Mouse (Mus musculus) layer of hippocampus, adult 9-11 months (tissue): ENCODE measurements around the gene Hrh2.
A peak's percentile ranks its signal among the peaks of the same experiment; 100 is the strongest.

Experiments used
- DNase-seq: peaks from one replicate; pipeline ENCODE4 v3.0.0; 2022

The Hrh2 gene

DNA sequence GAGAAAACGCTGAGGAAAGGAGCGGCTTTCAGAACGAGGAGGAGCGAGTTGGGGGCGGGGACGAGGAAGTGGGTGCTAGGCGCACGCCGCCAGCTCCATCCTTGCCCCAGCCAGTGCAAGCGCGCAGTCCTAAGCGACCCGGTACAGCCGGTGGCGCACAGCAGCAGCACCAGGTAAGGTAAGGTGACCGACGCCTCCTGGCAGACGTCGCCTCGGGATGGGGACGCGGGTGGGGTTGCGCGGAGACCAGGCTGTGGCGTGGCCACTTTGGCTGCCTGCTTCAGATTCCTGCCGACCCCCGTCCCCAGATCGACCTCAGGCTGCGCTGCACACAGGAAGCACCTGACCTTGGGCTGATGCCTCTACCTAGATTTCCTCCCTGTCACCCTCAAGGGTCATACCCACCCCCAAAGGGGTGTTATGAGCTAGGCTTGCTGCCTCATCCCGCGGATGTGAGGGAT, at the start of gene Hrh2:
Gene Hrh2, plus strand, starts transcription at position 109 of the 461 bp plus-strand sequence.
- DNase-seq = no peak

DNA sequence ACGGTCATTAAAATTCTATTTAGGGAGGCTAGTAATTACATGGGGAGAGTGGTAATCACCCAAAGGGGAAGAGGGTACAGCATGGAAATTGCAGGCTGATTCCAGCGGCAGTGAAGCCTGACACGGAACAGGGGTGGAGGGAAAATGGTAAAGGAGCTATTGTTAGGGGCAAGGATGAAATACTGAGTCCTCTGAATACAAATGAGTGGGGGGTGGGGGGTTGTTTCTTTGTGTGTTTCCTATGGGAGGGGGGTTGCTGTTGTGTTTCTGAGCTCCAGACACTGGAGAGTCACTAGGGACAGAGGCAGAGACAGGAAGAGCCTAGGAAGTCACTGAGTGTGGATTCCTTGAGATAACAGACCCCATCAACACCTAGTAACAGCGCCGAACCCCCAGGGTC, 48.1 kb upstream of the Hrh2 start:
- DNase-seq = no peak

DNA sequence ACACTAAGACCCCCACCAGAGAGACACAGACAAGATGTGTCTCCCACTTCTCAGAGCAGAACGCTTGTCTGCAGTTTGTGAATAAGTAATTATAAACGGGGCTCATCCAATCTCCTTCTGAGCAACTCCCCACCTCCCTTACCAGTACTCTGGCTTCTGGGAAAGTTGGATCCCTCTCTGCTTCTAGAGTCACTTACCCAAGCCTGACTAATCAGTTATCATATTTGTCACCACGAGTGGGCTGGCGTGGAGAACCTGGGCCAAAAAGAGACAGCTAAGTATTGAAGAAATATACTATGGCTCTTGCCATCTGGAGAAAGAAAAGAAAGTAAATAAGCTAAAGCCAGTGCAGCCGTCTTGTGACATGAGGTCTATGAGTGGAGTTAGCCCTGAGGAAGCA, 47.3 kb upstream of the Hrh2 start:
- DNase-seq = no peak

DNA sequence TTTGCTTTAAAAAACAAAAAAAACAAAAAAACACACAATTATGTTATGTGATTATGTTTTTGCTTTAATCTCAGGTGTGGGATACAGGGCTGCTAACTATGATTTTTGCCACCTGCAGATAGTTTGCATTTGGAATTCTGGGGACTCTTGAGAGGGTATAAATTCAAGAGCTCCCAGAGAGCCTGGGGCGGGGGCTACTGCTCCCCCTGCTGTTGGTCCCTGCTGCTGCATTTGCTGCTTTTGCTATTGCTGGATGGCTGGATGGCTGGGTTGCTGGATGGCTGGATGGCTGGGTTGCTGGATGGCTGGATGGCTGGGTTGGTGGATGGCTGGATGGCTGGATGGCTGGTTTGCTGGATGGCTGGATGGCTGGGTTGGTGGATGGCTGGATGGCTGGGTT, 44.6 kb upstream of the Hrh2 start:
- DNase-seq = no peak

DNA sequence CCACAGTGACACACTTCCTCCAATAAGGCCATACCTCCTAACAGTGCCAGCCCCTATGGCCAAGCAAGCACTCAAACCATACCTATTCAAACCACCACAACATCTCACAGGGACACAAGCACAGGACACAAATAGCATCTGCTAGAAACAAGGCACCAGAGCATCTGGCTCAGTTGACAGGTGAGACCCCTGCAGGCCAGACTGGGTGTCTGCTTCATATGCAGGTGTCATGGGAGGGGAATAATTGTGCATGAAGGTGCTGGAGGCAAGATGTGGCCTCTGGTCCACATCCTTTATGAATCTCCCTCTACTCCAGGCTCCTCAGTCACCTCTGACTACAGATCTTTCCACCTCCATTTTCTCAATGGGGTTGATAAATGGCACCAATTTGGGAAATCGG, 39.5 kb upstream of the Hrh2 start:
- DNase-seq = no peak

DNA sequence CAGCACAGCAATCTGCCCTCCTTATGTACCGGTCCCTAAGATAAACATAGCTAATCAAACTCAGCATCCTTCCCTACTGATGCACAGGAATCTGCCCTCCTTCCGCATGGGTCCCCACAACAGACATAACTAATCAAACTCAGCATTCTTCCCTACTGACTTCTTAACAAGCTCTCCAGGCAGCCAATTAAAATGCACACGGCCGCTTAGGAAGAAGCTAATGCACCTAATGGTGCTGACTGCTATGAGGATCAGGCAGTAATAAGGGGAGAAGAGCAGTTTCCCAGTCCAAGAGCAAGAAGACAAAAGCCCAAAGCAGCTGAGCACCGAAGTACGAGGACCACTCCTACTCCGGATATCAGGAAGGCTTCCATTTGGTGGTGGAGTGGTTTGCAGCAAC, 39.0 kb upstream of the Hrh2 start:
- DNase-seq = no peak

DNA sequence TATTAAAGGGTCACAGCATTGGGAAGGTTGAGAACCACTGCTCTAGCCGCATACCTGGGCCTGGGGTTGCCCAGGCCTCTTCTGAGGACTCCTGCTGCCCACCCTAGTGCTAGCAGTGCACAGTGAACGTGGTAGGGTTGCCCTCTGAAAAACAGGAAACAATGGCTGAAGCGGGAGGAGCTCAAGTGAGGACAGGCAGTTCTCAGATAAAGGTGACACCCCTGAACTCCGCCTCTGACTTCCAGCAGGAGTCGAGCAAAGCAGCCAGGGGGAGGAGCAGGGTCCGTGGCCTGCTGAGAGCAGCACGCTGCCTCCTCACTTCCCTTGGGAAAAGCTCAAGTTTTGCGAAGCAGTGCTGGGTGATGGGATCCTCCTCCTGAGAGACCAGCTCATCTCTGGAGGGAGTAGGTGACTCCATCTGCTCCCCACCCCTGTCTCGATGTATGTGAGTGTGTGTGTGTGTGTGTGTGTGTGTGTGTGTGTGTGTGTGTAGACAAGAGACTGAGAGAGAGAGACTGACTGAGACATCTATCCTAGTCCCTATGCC, 38.2 kb upstream of the Hrh2 start:
- no peak for DNase-seq

DNA sequence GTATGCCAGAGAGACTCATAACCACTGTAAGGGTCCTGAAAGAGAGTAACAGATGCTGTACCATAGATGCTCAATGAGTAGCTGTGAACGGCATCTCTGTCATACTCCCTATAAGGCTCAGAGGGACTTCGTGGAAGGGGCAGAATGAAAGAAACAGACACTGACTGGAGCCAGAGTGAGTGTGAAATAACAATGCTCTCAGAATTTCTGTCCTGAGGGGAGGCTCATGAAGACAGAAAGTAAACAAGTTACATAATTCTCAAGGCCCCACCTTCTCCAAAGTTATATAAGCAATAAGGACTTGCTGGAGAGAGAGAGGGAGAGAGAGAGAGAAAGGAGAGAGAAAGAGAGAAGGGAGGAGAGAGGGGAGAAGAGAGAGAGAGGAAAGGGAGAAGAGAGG, 36.1 kb upstream of the Hrh2 start:
- no peak for DNase-seq

DNA sequence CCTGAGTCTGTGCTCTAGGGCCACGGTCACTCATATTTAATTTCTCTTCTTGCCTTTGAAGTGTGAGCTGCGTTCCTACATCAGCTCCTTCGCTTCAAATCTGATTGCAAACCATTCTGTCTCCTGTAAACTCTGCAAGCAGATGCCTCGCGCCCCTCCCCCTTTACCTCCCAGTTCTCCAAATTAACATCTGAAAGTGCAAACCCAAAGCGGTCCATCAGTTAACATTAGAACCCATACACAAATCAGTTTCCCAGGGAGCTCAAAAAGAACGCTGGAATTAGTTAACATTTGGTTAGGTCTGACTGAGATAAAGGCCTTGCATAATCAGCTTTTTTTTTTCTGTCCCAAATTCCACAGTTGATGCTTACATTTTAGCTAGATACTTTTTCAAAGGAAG, 32.7 kb upstream of the Hrh2 start:
- no peak for DNase-seq

DNA sequence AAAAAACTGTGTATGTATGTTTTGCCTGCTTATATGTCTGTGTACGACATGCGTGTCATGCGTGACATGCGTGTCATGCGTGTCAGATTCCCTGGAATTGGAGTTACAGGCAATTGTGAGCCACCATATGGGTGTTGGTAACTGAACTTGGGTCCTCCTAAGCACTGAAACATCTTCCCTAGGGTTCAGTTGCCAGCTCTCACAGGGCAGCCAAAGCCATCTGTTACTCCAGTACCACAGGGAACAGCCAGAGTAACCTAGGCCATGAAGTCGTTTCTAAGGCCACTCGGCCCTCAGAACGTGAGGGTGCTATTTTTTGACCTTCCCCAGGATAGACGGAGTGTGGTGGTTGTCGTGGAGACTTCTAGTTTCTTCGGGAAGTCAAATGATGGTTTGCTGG, 32.2 kb upstream of the Hrh2 start:
- no peak for DNase-seq

DNA sequence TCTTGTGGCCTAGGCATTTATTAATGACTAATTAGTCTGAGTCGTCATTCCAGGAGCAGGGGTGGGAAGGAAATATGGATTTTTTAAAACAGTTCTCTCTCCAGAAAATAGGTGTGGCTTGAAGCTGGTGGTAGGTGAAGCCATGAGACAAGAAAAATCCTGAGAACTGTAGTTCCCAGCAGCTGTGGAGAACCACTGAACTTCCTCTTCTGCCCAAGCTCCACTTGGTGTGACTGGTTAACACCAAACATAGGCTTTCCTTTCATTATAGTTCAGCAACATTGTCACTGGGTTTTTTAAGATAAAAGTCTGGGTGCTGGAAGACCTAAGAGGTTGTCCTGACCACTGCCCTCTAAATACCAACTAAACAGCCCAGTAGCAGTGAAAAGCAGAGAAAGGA, 31.4 kb upstream of the Hrh2 start:
- no peak for DNase-seq

DNA sequence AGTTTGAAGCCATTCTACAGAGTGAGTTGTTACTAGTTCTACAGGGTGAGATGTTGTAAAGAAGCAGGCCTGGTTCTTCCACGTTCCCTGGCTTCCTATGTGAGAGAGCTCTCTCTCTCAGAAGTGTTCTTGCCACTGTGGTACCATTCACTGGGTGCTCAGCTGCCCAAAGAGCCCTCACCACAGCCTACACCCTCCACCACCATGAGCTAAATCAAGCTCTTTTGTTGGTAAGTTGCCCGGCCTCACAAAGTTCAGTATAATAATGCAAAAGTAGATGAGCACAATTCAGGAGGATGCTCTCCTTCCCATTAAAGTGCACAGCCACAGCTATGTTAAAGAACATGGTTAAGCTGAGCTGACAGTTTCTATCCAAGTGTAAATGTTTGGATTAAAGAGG, 30.4 kb upstream of the Hrh2 start:
- no peak for DNase-seq

DNA sequence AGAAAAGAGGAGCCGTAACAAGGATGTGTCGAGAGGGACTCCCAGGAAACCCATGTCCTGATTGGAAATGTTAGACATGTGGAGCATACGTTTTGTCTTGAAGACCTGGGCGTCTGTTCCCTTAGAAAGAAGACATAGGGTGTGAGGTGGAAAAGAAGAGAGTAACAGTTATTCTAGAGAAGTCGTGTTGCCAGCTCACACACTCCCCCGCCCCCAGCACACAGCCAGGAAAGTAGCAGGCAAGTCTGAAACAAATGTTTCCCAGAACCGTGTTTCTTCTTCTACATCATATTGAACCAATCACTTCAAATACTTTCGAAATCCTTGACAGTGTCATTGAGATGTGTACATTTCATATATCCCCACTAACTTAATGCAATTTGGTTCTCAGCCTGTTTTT, 28.6 kb upstream of the Hrh2 start:
- DNase-seq = no peak

DNA sequence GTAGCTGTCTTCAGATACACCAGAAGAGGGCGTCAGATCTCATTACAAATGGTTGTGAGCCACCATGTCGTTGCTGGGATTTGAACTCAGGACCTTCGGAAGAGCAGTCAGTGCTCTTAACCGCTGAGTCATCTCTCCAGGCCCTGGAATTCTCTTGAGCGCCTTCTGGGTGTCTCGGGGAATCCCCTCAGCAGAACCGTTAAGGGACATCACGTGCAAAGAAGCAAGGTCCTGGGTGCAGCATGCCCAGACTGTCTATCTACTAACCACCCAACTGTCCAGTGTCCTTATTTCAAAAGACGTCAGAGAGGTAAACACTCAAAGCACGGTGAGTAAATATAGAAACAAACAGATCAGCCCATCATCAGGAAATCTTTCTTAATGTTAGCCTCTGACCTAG, 27.5 kb upstream of the Hrh2 start:
- no peak for DNase-seq

DNA sequence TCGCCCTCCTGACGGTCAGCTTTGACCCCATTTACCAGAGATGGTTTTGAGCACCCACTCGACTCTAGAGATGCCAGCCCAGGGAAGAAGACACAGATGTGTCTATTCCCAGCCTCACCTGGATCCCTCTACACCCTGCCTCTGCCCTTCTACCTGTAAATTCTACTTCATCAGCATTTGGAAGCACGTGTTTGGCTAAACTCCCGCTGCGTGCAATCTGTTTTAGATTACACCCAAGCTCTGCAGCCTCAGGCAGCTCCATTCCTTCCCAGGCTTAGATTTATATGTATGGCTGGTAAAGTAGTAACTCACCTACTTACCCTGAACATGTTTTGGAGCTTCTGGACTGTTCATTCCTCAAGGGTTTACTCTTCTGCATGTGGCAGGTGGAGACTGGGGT, 26.9 kb upstream of the Hrh2 start:
- DNase-seq = no peak

DNA sequence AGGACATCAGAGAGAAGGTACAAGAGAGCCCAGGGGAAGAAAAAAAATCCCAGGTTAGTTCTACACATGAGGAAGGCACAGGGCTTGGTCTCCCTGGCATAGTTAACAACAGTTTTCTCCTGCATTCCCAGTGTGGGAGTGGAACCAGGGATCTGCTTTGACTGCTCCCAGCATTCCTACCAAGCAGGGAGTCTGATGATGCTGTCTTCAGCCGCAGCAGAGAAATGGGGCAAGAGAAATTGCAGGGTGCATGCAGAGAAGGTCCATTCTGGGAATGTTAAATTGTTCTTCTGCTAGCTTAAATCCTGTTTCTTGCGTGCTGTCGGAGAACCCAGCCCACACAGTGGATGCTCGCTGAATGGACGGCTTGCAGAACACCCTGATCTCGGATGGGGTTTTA, 26.2 kb upstream of the Hrh2 start:
- no peak for DNase-seq

DNA sequence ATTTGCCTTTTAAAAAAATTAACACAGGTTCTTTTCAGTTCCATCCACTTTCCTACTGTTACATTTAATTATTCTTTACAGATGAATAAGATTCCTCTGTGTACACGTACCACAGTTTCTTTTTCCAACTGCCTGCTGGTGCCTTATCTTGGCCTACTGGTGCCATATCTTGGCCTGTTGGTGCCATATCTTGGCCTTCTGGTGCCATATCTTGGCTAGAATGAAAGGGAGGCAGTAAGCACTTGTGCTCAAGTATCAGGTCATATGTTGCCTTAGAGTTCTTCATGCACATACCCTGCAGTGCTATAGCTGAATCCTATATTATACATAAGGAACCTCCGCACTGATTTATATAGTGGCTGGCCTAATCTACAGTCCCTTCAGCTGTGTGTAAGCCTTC, 24.9 kb upstream of the Hrh2 start:
- DNase-seq = no peak

DNA sequence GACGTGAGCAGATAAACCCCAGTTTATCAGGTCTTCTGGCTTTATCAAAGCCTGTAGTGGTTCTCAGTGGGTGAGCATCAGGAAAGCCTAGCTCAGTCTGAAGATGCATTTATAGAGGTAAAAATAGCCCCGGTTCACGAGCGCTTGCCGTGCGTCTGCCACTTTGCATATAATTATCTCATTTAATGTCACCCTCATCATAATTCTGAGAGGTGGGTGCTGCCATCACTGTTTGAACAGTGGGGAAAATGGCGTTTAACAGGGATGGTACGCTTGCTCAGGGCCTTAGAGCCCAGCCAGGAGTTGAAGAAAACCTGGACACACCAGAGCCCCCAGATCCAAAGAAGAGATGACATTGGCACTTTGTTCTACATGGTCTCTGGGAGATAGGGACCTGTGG, 23.3 kb upstream of the Hrh2 start:
- DNase-seq = no peak

DNA sequence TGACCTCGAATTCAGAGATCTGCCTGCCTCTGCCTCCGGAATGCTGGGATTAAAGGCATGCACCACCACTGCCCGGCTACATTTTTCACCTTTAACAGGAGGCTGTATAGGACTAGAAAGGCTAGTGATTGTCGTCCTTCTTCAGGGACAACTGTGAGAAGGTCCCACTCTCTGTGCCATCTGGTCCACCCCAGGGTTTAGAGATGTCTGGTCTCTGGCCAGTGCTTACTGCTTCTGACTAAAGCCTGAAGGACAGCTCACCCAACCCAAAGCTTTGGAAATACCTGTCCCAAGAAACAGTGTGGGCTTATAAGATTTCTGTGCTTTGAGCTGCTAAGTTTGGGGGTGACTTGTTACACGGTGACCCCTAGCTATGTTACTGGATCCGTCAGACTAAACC, 21.6 kb upstream of the Hrh2 start:
- DNase-seq = no peak

DNA sequence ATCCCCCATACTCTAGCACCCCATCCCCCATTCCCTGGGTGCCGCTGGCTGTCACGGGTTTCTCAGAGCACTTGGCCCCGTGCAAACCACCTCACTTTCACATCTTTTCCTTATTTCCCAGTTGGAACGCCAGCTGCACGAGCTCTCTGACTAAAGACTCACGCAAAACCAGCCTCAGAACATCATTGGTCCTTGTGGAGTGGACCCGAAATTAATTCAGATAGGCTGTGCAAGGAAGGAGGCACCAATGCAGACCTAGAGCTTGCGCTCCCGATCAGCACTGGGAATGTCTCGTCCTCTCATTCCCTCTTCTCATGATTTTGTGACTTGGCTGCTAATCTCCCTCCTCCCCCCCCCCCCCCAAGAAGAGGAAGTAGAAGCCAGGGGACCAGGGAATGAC, 20.6 kb upstream of the Hrh2 start:
- DNase-seq = no peak

DNA sequence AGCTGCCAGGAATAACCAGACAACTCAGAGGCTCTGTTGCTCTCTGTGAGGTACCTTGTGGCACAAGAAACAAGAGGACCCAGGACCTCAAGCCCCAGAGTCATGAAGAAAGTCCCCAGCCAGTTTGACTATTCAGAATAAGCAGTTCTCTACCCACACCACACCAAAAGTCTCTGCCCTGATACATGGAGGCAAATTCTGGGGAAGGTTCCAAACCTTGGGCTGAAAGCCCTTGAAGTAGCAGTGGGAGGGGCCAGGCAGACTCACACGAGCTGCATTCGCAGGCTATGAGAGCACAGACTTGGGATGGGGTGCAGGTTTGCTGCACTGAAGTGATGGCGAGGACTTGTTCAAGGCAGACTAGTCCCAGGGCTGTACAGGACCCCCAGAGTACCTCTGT, 20.2 kb upstream of the Hrh2 start:
- no peak for DNase-seq

DNA sequence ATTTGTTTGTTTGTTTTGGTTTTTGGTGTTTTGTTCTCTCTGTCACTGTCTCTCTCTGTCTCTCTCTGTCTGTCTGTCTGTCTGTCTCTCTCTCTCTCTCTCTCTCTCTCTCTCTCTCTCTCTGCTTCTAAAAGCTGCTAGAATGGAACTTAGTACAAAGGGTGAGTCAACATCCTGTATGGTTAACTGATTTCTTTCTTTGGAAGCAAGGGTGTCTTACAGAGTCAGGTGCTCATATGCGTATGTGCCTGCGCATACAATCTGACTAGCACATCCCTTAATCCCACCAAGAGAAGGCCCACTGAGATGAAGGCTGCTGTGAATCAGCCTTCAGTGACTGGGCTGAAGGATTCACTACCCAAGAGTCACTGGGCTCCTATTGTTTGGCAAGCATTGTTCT, 18.0 kb upstream of the Hrh2 start:
- DNase-seq = no peak

DNA sequence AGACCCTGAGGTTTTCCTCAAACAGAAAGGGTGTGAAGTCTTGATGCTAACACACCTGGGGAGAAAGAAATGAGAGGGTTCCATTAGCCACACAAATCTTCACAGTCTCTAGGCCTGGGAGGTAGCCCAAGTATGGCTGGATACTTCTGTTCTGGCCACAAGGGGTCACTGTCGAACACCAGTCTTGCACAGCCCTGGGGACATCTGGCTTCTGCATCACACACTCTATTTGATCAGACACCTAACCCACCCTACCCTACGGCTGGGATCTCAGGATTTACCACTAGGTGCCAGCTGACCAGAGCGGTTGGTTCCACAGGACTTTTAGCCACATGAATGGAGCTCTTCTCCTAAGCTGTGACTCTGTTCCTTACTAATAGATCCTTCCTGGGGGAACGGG, 17.2 kb upstream of the Hrh2 start:
- no peak for DNase-seq

DNA sequence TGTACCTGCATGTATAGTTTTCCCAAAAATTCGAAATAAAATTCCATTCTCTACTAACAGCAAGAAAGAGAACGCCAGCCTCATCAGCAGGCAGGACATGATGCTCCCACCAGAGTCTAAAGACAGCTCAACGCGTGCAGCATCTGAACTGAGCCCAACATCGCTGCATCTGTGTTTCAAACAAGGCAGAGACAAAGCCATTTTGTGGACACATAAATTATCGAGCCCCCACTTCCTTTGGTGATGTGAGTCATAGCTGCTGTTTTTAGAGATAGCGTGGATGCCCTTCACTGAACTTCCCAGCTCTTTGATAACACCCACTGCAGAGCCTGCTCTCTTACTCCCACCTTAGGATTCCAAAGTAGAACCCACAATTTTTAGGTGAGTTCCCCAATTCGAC, 16.5 kb upstream of the Hrh2 start:
- DNase-seq = peak; percentile 17

DNA sequence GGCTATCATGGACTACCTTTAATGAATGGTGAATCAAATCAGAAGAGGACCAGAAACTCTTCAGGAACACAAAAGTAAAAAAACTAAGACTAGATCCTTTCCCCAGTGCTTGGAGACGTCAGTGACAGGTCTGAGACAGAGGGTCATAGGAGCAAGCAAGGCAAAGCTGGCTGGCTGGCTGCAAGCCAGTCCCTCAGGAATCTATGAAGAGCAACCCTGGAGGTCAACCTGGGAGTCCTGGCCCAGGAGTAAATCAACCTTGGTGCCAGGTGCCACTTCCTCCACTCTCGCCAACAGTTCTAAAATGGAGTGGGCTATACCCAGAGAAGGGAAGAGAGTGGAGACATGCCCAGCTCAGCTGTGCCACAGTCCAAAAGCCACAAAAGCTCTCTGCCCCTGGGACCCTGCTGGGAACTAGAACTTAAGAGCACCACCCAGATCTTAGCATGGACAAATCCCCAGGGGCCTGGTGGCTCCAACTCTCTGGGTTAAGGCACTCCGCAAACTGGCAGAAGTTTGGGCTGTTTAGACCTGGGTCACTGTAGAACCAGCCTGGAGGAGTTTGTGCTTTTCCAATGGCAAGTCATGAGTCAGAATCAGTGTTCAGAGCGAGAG, 15.4 kb upstream of the Hrh2 start:
- DNase-seq = no peak

DNA sequence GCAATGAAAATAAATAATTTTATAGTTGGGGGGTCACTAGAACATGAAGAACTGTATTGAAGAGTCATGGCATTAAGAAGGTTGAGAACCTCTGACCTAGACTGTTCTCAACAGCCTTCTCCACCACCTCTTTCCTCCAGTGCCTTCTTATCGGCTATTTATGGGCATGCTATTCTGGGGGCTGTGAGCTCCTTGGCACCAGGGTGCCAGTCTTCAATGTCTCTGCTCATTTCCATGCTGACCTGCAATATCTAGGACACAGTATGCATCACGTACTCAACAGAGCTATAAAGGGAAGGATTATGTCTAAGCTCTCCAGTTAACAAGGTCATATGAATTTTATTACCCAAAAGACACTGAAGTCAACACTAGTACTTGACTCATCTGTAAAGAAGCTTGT, 14.6 kb upstream of the Hrh2 start:
- DNase-seq = no peak
